Mouse (Mus musculus): Measurements from ENCODE around the gene Vcam1.

DNA sequence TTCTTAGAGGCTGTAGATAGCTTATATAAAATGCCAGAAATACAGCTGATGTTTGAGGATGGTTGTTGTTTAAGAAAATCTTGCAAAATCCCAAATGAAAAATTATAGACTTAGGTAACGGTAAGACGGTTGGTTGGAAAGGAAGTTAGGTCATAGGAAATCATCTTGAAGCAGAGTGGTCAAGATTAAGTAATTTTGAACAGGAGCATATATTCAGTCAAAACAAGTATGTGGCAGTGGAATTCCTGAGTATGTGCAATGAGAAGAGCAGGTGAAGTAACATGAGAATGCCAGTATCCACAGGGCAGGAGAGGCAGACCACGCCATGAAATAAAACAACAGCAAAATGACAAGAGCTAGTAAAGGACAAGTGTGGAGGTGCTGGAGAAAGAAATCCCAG, 5.7 kb downstream of the Vcam1 start:
- TF ChIP-seq CTCF (IDR thresholded peaks at IDR 0.05; ENCODE audit: insufficient read depth, low read length) (no peak), POLR2A (IDR thresholded peaks at IDR 0.05; ENCODE audit: borderline replicate concordance, extremely low read depth, low read depth, low read length) (no peak)

Measured in lung, adult 2 months (tissue).